Mouse (Mus musculus) embryonic fibroblast, embryonic 13.5 days (primary cell): Measurements from ENCODE around the gene Krt25.

Experiments used
- CTCF ChIP-seq: IDR thresholded peaks from 2 replicates; pipeline ENCODE4 v1.5.1; 2011; ENCODE audit warnings: mild to moderate bottlenecking, control low read depth, low read length, moderate library complexity, borderline replicate concordance; ENCODE audit not compliant: insufficient read depth
- POLR2A ChIP-seq: IDR thresholded peaks from 2 replicates; pipeline ENCODE4 v1.6.1; 2011; ENCODE audit warnings: low read depth, mild to moderate bottlenecking, control low read depth, low read length, moderate library complexity

DNA sequence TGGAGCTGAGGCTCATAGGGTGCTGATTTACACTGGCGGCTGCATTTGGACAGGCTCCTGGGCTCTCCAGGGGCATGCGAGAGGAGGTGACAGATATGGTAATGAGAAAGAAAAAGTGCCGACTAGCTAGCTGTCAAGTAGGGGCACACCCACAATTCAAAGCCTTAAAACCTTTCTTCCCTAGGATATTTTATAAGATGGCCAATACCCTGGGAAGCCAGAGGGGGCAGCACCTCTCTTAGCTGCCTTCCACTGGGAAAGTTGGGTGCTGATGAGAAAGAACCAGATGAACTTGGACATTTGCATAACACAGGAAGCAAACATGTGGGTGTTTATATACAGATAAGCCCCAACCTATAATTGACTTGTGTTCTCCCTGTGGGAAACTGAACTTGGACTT lies 46.5 kb upstream of the Krt25 start:
- TF ChIP-seq POLR2A (no peak), CTCF (0 out of 2 replicates have a peak, but pooled peaks have one; percentile 13)
